8 mouse cellular contexts compared by ENCODE assay signal in the genomic region with DNA sequence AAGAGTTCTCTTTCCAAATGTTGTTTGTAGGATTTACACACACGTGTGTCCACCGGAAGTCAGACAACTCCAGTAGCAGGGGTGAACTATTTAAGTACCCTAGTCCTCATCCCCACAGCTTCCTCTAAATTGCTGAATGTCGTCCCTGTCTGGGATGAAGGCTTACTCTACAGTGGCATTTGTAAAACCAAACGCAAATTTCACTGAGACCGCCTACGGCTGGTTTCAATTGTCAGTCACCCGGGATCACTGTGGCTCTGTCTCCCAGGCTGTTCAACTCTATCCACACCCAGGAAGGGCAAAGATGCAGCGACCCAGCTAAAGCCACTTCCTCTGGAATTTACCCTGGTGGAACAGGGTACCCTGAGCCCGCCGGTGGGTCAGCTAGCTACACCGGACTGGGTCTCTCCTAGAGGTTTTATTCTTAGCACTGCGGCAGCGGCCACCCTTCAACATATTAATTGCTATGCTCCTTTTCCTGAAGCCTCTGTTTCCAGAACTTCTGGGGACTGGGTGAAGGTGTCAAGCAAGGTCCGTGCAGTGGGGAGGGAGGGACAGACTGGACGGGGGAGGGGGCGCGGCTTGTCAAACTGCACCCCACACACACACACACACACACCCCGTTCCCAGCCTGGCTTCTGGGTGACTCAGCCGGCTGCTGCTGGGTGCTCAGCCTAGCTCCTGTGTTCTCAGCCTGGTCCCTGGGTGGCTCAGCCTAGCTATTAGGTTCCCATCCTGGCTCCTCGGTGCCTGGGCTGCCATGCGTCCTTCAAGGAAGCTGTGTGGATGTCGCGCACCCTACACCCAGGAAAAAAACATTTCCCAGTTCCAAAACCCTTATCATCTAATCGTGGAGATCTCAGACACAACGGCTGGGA. TPM values are rescaled to one million over a fixed set of nuclear protein-coding genes. Genes with fewer than 3 reads are reported as not detected.
DNase-seq lines count a peak whose midpoint lies in the region; ATAC-seq and TF ChIP-seq lines count a peak whose summit lies in the region.

No protein-coding gene starts in this region.

- DNase-seq in heart, adult 11 months: peak; percentile 83
- DNase-seq in heart, postnatal 25 days (ENCODE audit: low spot score): no peak
- DNase-seq in adrenal gland, adult 2 months: peak; percentile 46
- no peak for DNase-seq in embryonic facial prominence, embryonic 14.5 days (ENCODE audit: low spot score)
- no peak for DNase-seq in ovary, postnatal 14 days (ENCODE audit: low spot score)

- H3K4me3 ChIP-seq in embryonic facial prominence, embryonic 14.5 days (ENCODE audit: low read depth, low read length): peak overlapping the region; percentile 62
- peak overlapping the region; percentile 51 for H3K4me3 ChIP-seq in hindbrain, embryonic 15.5 days
- H3K4me3 ChIP-seq in limb, embryonic 13.5 days: peak overlapping the region; percentile 69
- no peak overlapping the region for H3K4me3 ChIP-seq in myocyte

- H3K27ac ChIP-seq in embryonic facial prominence, embryonic 14.5 days (replicated peaks; ENCODE audit: low read depth, low read length): no peak overlapping the region
- H3K27ac ChIP-seq in hindbrain, embryonic 15.5 days (replicated peaks): peak overlapping the region; percentile 81; the same call in 1 of the 2 replicates
- no peak overlapping the region for H3K27ac ChIP-seq in limb, embryonic 13.5 days

- intact Hi-C loops in heart, postnatal 25 days (cut with DNase I): no loop called here

- 3% methylated on average over 22 of the region's 25 CpGs for WGBS in embryonic facial prominence, embryonic 14.5 days
- WGBS in hindbrain, embryonic 15.5 days: 6% methylated on average over 25 of the region's 25 CpGs
- 3% methylated on average over 25 of the region's 25 CpGs for WGBS in limb, embryonic 13.5 days

- H3K4me1 ChIP-seq in embryonic facial prominence, embryonic 14.5 days (ENCODE audit: control insufficient read depth, insufficient read depth, low read length): 0 out of 2 replicates have a peak, but pooled peaks cover 8% of the 10 kb centered on the region
- peaks cover 18% of the 10 kb centered on the region for H3K4me1 ChIP-seq in hindbrain, embryonic 15.5 days (replicated peaks)
- H3K4me1 ChIP-seq in limb, embryonic 13.5 days: peaks cover 20% of the 10 kb centered on the region

- no peak for TF ChIP-seq POLR2A in myocyte (IDR thresholded peaks at IDR 0.05; ENCODE audit: insufficient read length, low read depth)

- peak overlapping the region; percentile 68 for H3K9ac ChIP-seq in embryonic facial prominence, embryonic 14.5 days (ENCODE audit: low read depth, low read length)
- peak overlapping the region; percentile 73 for H3K9ac ChIP-seq in hindbrain, embryonic 15.5 days
- H3K9ac ChIP-seq in limb, embryonic 13.5 days: peak overlapping the region; percentile 71

- peaks cover 32% of the 10 kb centered on the region for H3K27me3 ChIP-seq in embryonic facial prominence, embryonic 14.5 days (replicated peaks; ENCODE audit: control insufficient read depth, insufficient read depth, low read length)
- H3K27me3 ChIP-seq in hindbrain, embryonic 15.5 days: peaks cover 2% of the 10 kb centered on the region; the same call in 1 of the 2 replicates
- peaks cover 51% of the 10 kb centered on the region for H3K27me3 ChIP-seq in limb, embryonic 13.5 days
- no peaks in the 10 kb centered on the region for H3K27me3 ChIP-seq in myocyte (ENCODE audit: control insufficient read depth, insufficient read depth, insufficient read length)

- peak overlapping the region; percentile 23 for H3ac ChIP-seq in myocyte (ENCODE audit: control insufficient read depth, insufficient read length)

- H3K4me2 ChIP-seq in embryonic facial prominence, embryonic 14.5 days (ENCODE audit: low read depth, low read length): peak overlapping the region; percentile 96
- H3K4me2 ChIP-seq in hindbrain, embryonic 15.5 days: peak overlapping the region; percentile 91
- peak overlapping the region; percentile 99 for H3K4me2 ChIP-seq in limb, embryonic 13.5 days (replicated peaks)
- peak overlapping the region; percentile 84 for H3K4me2 ChIP-seq in myocyte (ENCODE audit: low read depth)

- no peaks in the 10 kb centered on the region for H3K9me3 ChIP-seq in embryonic facial prominence, embryonic 14.5 days (ENCODE audit: control insufficient read depth, low read length)
- H3K9me3 ChIP-seq in hindbrain, embryonic 15.5 days: no peaks in the 10 kb centered on the region
- H3K9me3 ChIP-seq in limb, embryonic 13.5 days: no peaks in the 10 kb centered on the region

- H3K79me2 ChIP-seq in myocyte (ENCODE audit: control insufficient read depth, insufficient read depth): no peaks in the 10 kb centered on the region

- peak; percentile 60 for ATAC-seq in embryonic facial prominence, embryonic 14.5 days (ENCODE audit: low read depth)
- peak; percentile 65 for ATAC-seq in hindbrain, embryonic 15.5 days (ENCODE audit: low FRiP score, low read depth)
- ATAC-seq in limb, embryonic 13.5 days (ENCODE audit: low FRiP score, low read depth): 0 out of 2 replicates have a peak, but pooled peaks have one; percentile 16

- no peaks in the 10 kb centered on the region for H3K36me3 ChIP-seq in embryonic facial prominence, embryonic 14.5 days (ENCODE audit: control insufficient read depth, insufficient read depth, low read length)
- H3K36me3 ChIP-seq in hindbrain, embryonic 15.5 days: no peaks in the 10 kb centered on the region
- no peaks in the 10 kb centered on the region for H3K36me3 ChIP-seq in limb, embryonic 13.5 days
- no peaks in the 10 kb centered on the region for H3K36me3 ChIP-seq in myocyte (ENCODE audit: control insufficient read depth, insufficient read depth)

TF ChIP-seq in myocyte, 11 proteins besides CTCF, POLR2A, EP300 and RAD21:
- TF ChIP-seq TCF12 (IDR thresholded peaks at IDR 0.05; ENCODE audit: insufficient read depth, poor library complexity, severe bottlenecking) (no peak), MYOD1 (IDR thresholded peaks at IDR 0.05; ENCODE audit: control insufficient read depth in 1 of 3, insufficient read length in 2 of 3, low read depth in 2 of 3) (peak in 1 of 3 experiments; percentile 36)

RNA-seq across cellular contexts. Expression of gene Nebl, which starts 1.3 kb away (rescaled TPM):
- total RNA-seq in heart, postnatal 25 days (2021): 100 to 1,000 TPM; 405 to 439 TPM
- 1 to 10 TPM; 7.3 to 7.4 TPM for total RNA-seq in adrenal gland, adult 2 months (2021)
- 4.8 and 5.8 TPM in 2 replicates for polyA plus RNA-seq in adrenal gland, adult 2 months (2012; rRNA removed)
- polyA plus RNA-seq in embryonic facial prominence, embryonic 14.5 days (2014; fragmentation: Nextera tagmentation; extraction: Ambion mirVana): 9.4 and 12.2 TPM in 2 replicates
- polyA plus RNA-seq in hindbrain, embryonic 15.5 days (2015; fragmentation: Nextera tagmentation; extraction: Ambion mirVana): 12.4 and 12.5 TPM in 2 replicates
- polyA plus RNA-seq in limb, embryonic 13.5 days (2015; fragmentation: Nextera tagmentation; extraction: Ambion mirVana): 16.9 and 20.8 TPM in 2 replicates
- 0.08 TPM for polyA plus RNA-seq in myocyte (2012; fragmentation: generic; extraction: Trizol)

Comparison
In these comparisons a context has a peak if more than half of its experiments do, and no peak if none do; other contexts are left out.
1. DNase-seq: peak in heart, adult 11 months (single experiment) and adrenal gland, adult 2 months (single experiment); none in heart, postnatal 25 days (single experiment), embryonic facial prominence, embryonic 14.5 days (single experiment) and ovary, postnatal 14 days (single experiment).
2. Peak in every context shown above with its lines, with median percentiles within 50 percentile points of each other: ATAC-seq, H3K4me2 ChIP-seq and H3K9ac ChIP-seq.